Mouse (Mus musculus): Measurements from ENCODE around the gene Rcn2. TPM values are rescaled to one million over a fixed set of nuclear protein-coding genes. Genes with fewer than 3 reads are reported as not detected.

The Rcn2 gene
- total and polyA plus RNA-seq, 3 experiments, result 16.8 to 56.6 (median 30.8) TPM

DNA sequence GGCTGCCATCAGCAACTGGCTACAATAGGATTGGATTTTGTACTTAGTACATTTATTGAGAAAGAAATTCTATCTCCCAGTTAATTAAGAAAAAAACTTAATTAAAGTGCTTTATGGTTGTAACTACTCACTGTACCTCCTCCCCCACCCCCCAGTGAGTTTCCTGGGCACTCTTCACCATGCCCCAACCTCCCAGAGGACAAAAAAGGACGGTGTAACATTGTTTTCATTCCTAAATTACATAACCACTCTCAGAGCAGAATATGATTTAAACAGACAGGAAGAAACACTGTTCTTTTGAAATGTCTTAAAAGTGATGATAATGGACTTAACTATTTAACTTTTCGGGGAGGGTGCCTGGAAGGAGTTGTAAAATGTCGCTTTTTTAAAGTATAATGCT, 23.4 kb downstream of the Rcn2 start:
- no peak for TF ChIP-seq MAFK (IDR thresholded peaks at IDR 0.05; ENCODE audit: insufficient replicate concordance, low read length)
- no peak overlapping the region for H3K9ac ChIP-seq (ENCODE audit: insufficient read depth, low read depth)
- in situ Hi-C loops (cut with MboI; ENCODE audit: low pct_ligation_motif_present, low pct_unique_long_range_greater_than_20kb, low sequenced_read_pairs), result no loop called here
- H3K4me3 ChIP-seq (replicated peaks in 1 of 3; ENCODE audit: low read depth in 2 of 3, low read length in 2 of 3, poor library complexity in 1 of 3), result no peak overlapping the region
- H3K4me2 ChIP-seq (ENCODE audit: insufficient read depth, low read depth, poor library complexity, severe bottlenecking), result no peak overlapping the region
- H3K36me3 ChIP-seq (replicated peaks in 1 of 2; ENCODE audit: control insufficient read depth in 1 of 2, insufficient read depth in 1 of 2, low read length in 1 of 2), result peaks cover 26 to 66% of the 10 kb centered on the region in 2 experiments
- H3K79me2 ChIP-seq (replicated peaks; ENCODE audit: control insufficient read depth, extremely low read depth, insufficient read depth, poor library complexity, severe bottlenecking), result no peaks in the 10 kb centered on the region
- no peaks in the 10 kb centered on the region for H3K9me3 ChIP-seq (replicated peaks; ENCODE audit: low read length)
- DNase-seq (ENCODE audit: extremely low read depth), result no peak
- no peaks in the 10 kb centered on the region for H3K27me3 ChIP-seq (replicated peaks)
- no peak overlapping the region for H3K27ac ChIP-seq (ENCODE audit: insufficient read depth, low read depth)
- dilution Hi-C loops (cut with MboI; ENCODE audit: extremely low pct_ligation_motif_present, extremely low pct_unique_long_range_greater_than_20kb, low sequenced_read_pairs), result no loop called here
- 0 out of 4 replicates have a peak, but pooled peaks cover 0 to 5% of the 10 kb centered on the region in 2 experiments for H3K4me1 ChIP-seq (ENCODE audit: control insufficient read depth in 1 of 2, insufficient read depth in 2 of 2)

DNA sequence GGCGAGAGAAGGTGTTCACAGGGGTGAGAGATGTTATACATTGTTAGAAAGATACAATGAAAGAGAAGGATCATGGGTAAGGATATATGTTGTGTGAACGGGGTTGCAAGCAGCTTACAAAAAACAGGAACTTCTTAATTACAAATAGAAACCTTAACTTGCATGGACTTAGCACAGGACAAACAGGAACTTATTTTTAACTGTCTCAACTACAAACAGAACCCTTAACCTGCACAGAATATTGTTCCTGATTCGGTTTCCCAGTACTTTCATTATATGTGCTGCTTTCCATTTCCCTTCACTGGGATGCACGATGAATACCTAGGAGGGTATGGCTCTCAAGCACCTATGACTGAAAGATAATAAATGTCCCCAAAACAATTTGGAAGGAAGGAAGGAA, 26.3 kb downstream of the Rcn2 start:
- dilution Hi-C loops (cut with MboI; ENCODE audit: extremely low pct_ligation_motif_present, extremely low pct_unique_long_range_greater_than_20kb, low sequenced_read_pairs), result no loop called here
- DNase-seq (ENCODE audit: extremely low read depth), result no peak
- no peak overlapping the region for H3K4me2 ChIP-seq (ENCODE audit: insufficient read depth, low read depth, poor library complexity, severe bottlenecking)

DNA sequence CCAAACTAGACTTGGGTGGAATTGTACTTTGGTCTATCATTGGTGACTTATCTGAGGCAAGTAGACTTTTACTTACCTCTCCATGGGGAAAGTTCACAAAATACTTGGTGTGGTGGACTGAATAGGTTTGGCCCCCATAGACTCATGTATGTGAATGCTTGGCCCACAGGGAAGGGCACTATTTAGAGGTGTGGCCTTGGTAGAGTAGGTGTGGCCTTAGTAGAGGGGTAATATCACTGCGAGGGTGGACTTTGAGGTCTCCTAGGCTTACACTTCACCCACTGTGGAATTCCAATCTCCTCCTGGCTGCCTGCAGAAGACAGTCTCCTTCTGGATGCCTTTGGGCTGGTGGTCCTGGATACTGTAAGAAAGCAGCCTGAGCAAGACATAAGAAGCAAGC, 27.0 kb downstream of the Rcn2 start:
- dilution Hi-C loops (cut with MboI; ENCODE audit: extremely low pct_ligation_motif_present, extremely low pct_unique_long_range_greater_than_20kb, low sequenced_read_pairs), result no loop called here
- Histone ChIP-seq H3K4me1 (ENCODE audit: control insufficient read depth in 1 of 2, insufficient read depth in 2 of 2) (no peaks in the 10 kb centered on the region), H3K27ac (ENCODE audit: insufficient read depth, low read depth) (no peak overlapping the region), H3K36me3 (replicated peaks in 1 of 2; ENCODE audit: control insufficient read depth in 1 of 2, insufficient read depth in 1 of 2, low read length in 1 of 2) (peaks cover 3 to 45% of the 10 kb centered on the region in 2 experiments), H3K9ac (ENCODE audit: insufficient read depth, low read depth) (no peak overlapping the region), H3K79me2 (replicated peaks; ENCODE audit: control insufficient read depth, extremely low read depth, insufficient read depth, poor library complexity, severe bottlenecking) (no peaks in the 10 kb centered on the region), H3K4me3 (replicated peaks in 1 of 3; ENCODE audit: low read depth in 2 of 3, low read length in 2 of 3, poor library complexity in 1 of 3) (no peak overlapping the region), H3K27me3 (replicated peaks) (no peaks in the 10 kb centered on the region), H3K9me3 (replicated peaks; ENCODE audit: low read length) (no peaks in the 10 kb centered on the region), H3K4me2 (ENCODE audit: insufficient read depth, low read depth, poor library complexity, severe bottlenecking) (no peak overlapping the region)
- TF ChIP-seq MXI1 (IDR thresholded peaks at IDR 0.05; ENCODE audit: low read depth, low read length), result no peak
- TF ChIP-seq ELF1 (IDR thresholded peaks at IDR 0.05; ENCODE audit: low read depth, low read length), result no peak
- no peak for TF ChIP-seq ZKSCAN1 (IDR thresholded peaks at IDR 0.05; ENCODE audit: borderline replicate concordance, low read depth, low read length)
- no peak for TF ChIP-seq ETS1 (conservative IDR thresholded peaks at IDR 0.05; ENCODE audit: low read depth, low read length)
- TF ChIP-seq GABPA (IDR thresholded peaks at IDR 0.05; ENCODE audit: insufficient replicate concordance, low read depth, low read length), result no peak
- TF ChIP-seq RCOR1 (conservative IDR thresholded peaks at IDR 0.05; ENCODE audit: low read depth, low read length), result no peak
- TF ChIP-seq IRF4 (IDR thresholded peaks at IDR 0.05; ENCODE audit: low read depth, low read length), result no peak
- in situ Hi-C loops (cut with MboI; ENCODE audit: low pct_ligation_motif_present, low pct_unique_long_range_greater_than_20kb, low sequenced_read_pairs), result no loop called here
- DNase-seq (ENCODE audit: extremely low read depth), result no peak

More for the DNA sequence above, 26.3 kb downstream of the Rcn2 start:
- no peak overlapping the region for H3K9ac ChIP-seq (ENCODE audit: insufficient read depth, low read depth)
- no peak for TF ChIP-seq POLR2A (IDR thresholded peaks at IDR 0.05; ENCODE audit: low read depth, low read length)
- no peak for TF ChIP-seq RCOR1 (conservative IDR thresholded peaks at IDR 0.05; ENCODE audit: low read depth, low read length)
- no peak for TF ChIP-seq ELF1 (IDR thresholded peaks at IDR 0.05; ENCODE audit: low read depth, low read length)
- TF ChIP-seq MAZ (IDR thresholded peaks at IDR 0.05; ENCODE audit: low read depth, low read length), result no peak
- H3K27ac ChIP-seq (ENCODE audit: insufficient read depth, low read depth), result no peak overlapping the region
- in situ Hi-C loops (cut with MboI; ENCODE audit: low pct_ligation_motif_present, low pct_unique_long_range_greater_than_20kb, low sequenced_read_pairs), result no loop called here
- no peaks in the 10 kb centered on the region for H3K79me2 ChIP-seq (replicated peaks; ENCODE audit: control insufficient read depth, extremely low read depth, insufficient read depth, poor library complexity, severe bottlenecking)
- H3K36me3 ChIP-seq (replicated peaks in 1 of 2; ENCODE audit: control insufficient read depth in 1 of 2, insufficient read depth in 1 of 2, low read length in 1 of 2), result peaks cover 3 to 51% of the 10 kb centered on the region in 2 experiments
- no peaks in the 10 kb centered on the region for H3K9me3 ChIP-seq (replicated peaks; ENCODE audit: low read length)
- H3K4me3 ChIP-seq (replicated peaks in 1 of 3; ENCODE audit: low read depth in 2 of 3, low read length in 2 of 3, poor library complexity in 1 of 3), result no peak overlapping the region
- no peaks in the 10 kb centered on the region for H3K27me3 ChIP-seq (replicated peaks)
- H3K4me1 ChIP-seq (ENCODE audit: control insufficient read depth in 1 of 2, insufficient read depth in 2 of 2), result no peaks in the 10 kb centered on the region
